Mouse (Mus musculus) olfactory bulb, adult 2 months (tissue): ENCODE measurements around the gene Plppr3.

ENCODE experiments used
- CTCF ChIP-seq: fragments of 200-500 bp; IDR thresholded peaks from 2 replicates; pipeline ENCODE4 v1.5.1; 2012; ENCODE audit warnings: low read depth, mild to moderate bottlenecking, low read length, moderate library complexity; ENCODE audit not compliant: insufficient read depth
- POLR2A ChIP-seq: fragments of 200-500 bp; IDR thresholded peaks from 2 replicates; pipeline ENCODE4 v1.6.1; 2012; ENCODE audit warnings: mild to moderate bottlenecking, low read depth, low read length, moderate library complexity; ENCODE audit not compliant: insufficient read depth

DNA sequence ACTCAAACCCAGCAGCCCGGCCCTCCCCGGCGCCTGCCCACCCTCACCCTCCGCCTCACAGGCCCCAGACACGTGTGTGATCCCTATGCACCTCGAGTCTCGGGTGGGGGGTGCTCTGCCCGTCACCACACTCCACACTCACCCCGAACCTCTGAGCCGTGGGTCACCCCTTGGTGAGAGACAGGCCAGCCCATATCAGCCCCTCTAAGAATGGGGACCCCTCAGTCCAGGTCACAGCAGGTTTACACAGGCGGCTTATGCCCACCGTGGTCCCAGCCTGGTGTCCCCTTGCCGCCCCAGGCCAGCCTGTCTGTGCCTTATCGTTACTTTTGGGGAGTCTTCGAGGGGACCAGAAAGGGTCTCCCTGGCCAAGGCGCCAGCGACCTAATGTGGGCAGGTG, 54.8 kb downstream of the Plppr3 start:
- TF ChIP-seq CTCF (no peak), POLR2A (no peak)
